Mouse (Mus musculus): ENCODE results near the gene Kat7. TPM values are rescaled to one million over a fixed set of nuclear protein-coding genes. Genes with fewer than 3 reads are reported as not detected.

Gene Kat7
- polyA plus RNA-seq, 1 experiment from 2014 or later = 31.2 TPM

- ATAC-seq (ENCODE audit: low read depth) = no peak
- H3K36me3 ChIP-seq (ENCODE audit: control insufficient read depth, insufficient read depth) = peaks cover 68% of the 10 kb centered on the region
- no peak overlapping the region for H3K9ac ChIP-seq (ENCODE audit: low read depth, low read length)
- peak overlapping the region; percentile 68 for H3K27ac ChIP-seq (ENCODE audit: low read length)
- H3K27me3 ChIP-seq (ENCODE audit: control insufficient read depth, insufficient read depth, low read depth, low read length) = no peaks in the 10 kb centered on the region
- peak overlapping the region; percentile 15; the same call in 1 of the 2 replicates for H3K4me2 ChIP-seq (ENCODE audit: low read depth, low read length)
- H3K4me1 ChIP-seq (ENCODE audit: control insufficient read depth, low read depth, low read length) = peaks cover 70% of the 10 kb centered on the region
- H3K9me3 ChIP-seq (replicated peaks; ENCODE audit: control insufficient read depth, low read length) = no peaks in the 10 kb centered on the region
- H3K4me3 ChIP-seq (ENCODE audit: low read depth, low read length) = 0 out of 2 replicates have a peak overlapping the region, but pooled peaks have one; percentile 3
- 58% methylated on average over 2 of the region's 2 CpGs for WGBS (ENCODE audit: insufficient replicate concordance)
Measured at GRCm38 (mm10) chr11:95352686-95353085, 42.6 kb upstream of the Kat7 start.

GRCm38 (mm10) chr11:95350960-95351359 lies 40.9 kb upstream of the Kat7 start:
- peaks cover 61% of the 10 kb centered on the region for H3K4me1 ChIP-seq (ENCODE audit: control insufficient read depth, low read depth, low read length)
- no peak for ATAC-seq (ENCODE audit: low read depth)
- 85% methylated on average over 3 of the region's 3 CpGs for WGBS (ENCODE audit: insufficient replicate concordance)
- no peaks in the 10 kb centered on the region for H3K9me3 ChIP-seq (replicated peaks; ENCODE audit: control insufficient read depth, low read length)
- peaks cover 80% of the 10 kb centered on the region for H3K36me3 ChIP-seq (ENCODE audit: control insufficient read depth, insufficient read depth)
- no peaks in the 10 kb centered on the region for H3K27me3 ChIP-seq (ENCODE audit: control insufficient read depth, insufficient read depth, low read depth, low read length)
- H3K27ac ChIP-seq (ENCODE audit: low read length) = peak overlapping the region; percentile 23
- H3K4me2 ChIP-seq (ENCODE audit: low read depth, low read length) = no peak overlapping the region
- no peak overlapping the region for H3K4me3 ChIP-seq (ENCODE audit: low read depth, low read length)
- no peak overlapping the region for H3K9ac ChIP-seq (ENCODE audit: low read depth, low read length)

- Histone ChIP-seq H3K4me1 (ENCODE audit: control insufficient read depth, low read depth, low read length) (peaks cover 55% of the 10 kb centered on the region), H3K9ac (ENCODE audit: low read depth, low read length) (no peak overlapping the region), H3K4me3 (ENCODE audit: low read depth, low read length) (no peak overlapping the region), H3K9me3 (replicated peaks; ENCODE audit: control insufficient read depth, low read length) (no peaks in the 10 kb centered on the region), H3K36me3 (ENCODE audit: control insufficient read depth, insufficient read depth) (peaks cover 87% of the 10 kb centered on the region), H3K27ac (ENCODE audit: low read length) (no peak overlapping the region), H3K27me3 (ENCODE audit: control insufficient read depth, insufficient read depth, low read depth, low read length) (no peaks in the 10 kb centered on the region), H3K4me2 (ENCODE audit: low read depth, low read length) (no peak overlapping the region)
- ATAC-seq (ENCODE audit: low read depth) = no peak
- 70% methylated on average over 6 of the region's 6 CpGs for WGBS (ENCODE audit: insufficient replicate concordance)
Measured at GRCm38 (mm10) chr11:95350289-95350688, 40.2 kb upstream of the Kat7 start.

GRCm38 (mm10) chr11:95344181-95344580 lies 34.1 kb upstream of the Kat7 start:
- Histone ChIP-seq H3K9ac (ENCODE audit: low read depth, low read length) (peak overlapping the region; percentile 3; the same call in 1 of the 2 replicates), H3K4me3 (ENCODE audit: low read depth, low read length) (no peak overlapping the region), H3K27ac (ENCODE audit: low read length) (no peak overlapping the region), H3K9me3 (replicated peaks; ENCODE audit: control insufficient read depth, low read length) (no peaks in the 10 kb centered on the region), H3K4me1 (ENCODE audit: control insufficient read depth, low read depth, low read length) (peaks cover 49% of the 10 kb centered on the region), H3K27me3 (ENCODE audit: control insufficient read depth, insufficient read depth, low read depth, low read length) (no peaks in the 10 kb centered on the region), H3K36me3 (ENCODE audit: control insufficient read depth, insufficient read depth) (peaks cover 55% of the 10 kb centered on the region), H3K4me2 (ENCODE audit: low read depth, low read length) (peak overlapping the region; percentile 1)
- 83% methylated on average over 2 of the region's 2 CpGs for WGBS (ENCODE audit: insufficient replicate concordance)
- no peak for ATAC-seq (ENCODE audit: low read depth)

- peak overlapping the region; percentile 99 for H3K27ac ChIP-seq (ENCODE audit: low read length)
- peak overlapping the region; percentile 96 for H3K9ac ChIP-seq (ENCODE audit: low read depth, low read length)
- ATAC-seq (ENCODE audit: low read depth) = no peak
- H3K4me3 ChIP-seq (ENCODE audit: low read depth, low read length) = peak overlapping the region; percentile 94
- H3K36me3 ChIP-seq (ENCODE audit: control insufficient read depth, insufficient read depth) = peaks cover 45% of the 10 kb centered on the region
- WGBS (ENCODE audit: insufficient replicate concordance) = 63% methylated on average over 4 of the region's 4 CpGs
- H3K9me3 ChIP-seq (replicated peaks; ENCODE audit: control insufficient read depth, low read length) = no peaks in the 10 kb centered on the region
- peak overlapping the region; percentile 73 for H3K4me2 ChIP-seq (ENCODE audit: low read depth, low read length)
- no peaks in the 10 kb centered on the region for H3K27me3 ChIP-seq (ENCODE audit: control insufficient read depth, insufficient read depth, low read depth, low read length)
- H3K4me1 ChIP-seq (ENCODE audit: control insufficient read depth, low read depth, low read length) = peaks cover 44% of the 10 kb centered on the region
Measured at GRCm38 (mm10) chr11:95343180-95343579, 33.1 kb upstream of the Kat7 start.

- peak overlapping the region; percentile 96 for H3K9ac ChIP-seq (ENCODE audit: low read depth, low read length)
- 34% methylated on average over 5 of the region's 5 CpGs for WGBS (ENCODE audit: insufficient replicate concordance)
- H3K9me3 ChIP-seq (replicated peaks; ENCODE audit: control insufficient read depth, low read length) = no peaks in the 10 kb centered on the region
- no peak for ATAC-seq (ENCODE audit: low read depth)
- peaks cover 45% of the 10 kb centered on the region for H3K4me1 ChIP-seq (ENCODE audit: control insufficient read depth, low read depth, low read length)
- peak overlapping the region; percentile 99 for H3K27ac ChIP-seq (ENCODE audit: low read length)
- peaks cover 20% of the 10 kb centered on the region for H3K36me3 ChIP-seq (ENCODE audit: control insufficient read depth, insufficient read depth)
- peak overlapping the region; percentile 94 for H3K4me3 ChIP-seq (ENCODE audit: low read depth, low read length)
- peak overlapping the region; percentile 73 for H3K4me2 ChIP-seq (ENCODE audit: low read depth, low read length)
- no peaks in the 10 kb centered on the region for H3K27me3 ChIP-seq (ENCODE audit: control insufficient read depth, insufficient read depth, low read depth, low read length)
Measured at GRCm38 (mm10) chr11:95340664-95341063, 30.6 kb upstream of the Kat7 start.

GRCm38 (mm10) chr11:95340259-95340658 lies 30.2 kb upstream of the Kat7 start:
- Histone ChIP-seq H3K4me1 (ENCODE audit: control insufficient read depth, low read depth, low read length) (peaks cover 48% of the 10 kb centered on the region), H3K27ac (ENCODE audit: low read length) (peak overlapping the region; percentile 99), H3K9ac (ENCODE audit: low read depth, low read length) (peak overlapping the region; percentile 96), H3K27me3 (ENCODE audit: control insufficient read depth, insufficient read depth, low read depth, low read length) (no peaks in the 10 kb centered on the region), H3K9me3 (replicated peaks; ENCODE audit: control insufficient read depth, low read length) (no peaks in the 10 kb centered on the region), H3K36me3 (ENCODE audit: control insufficient read depth, insufficient read depth) (peaks cover 16% of the 10 kb centered on the region), H3K4me2 (ENCODE audit: low read depth, low read length) (peak overlapping the region; percentile 73), H3K4me3 (ENCODE audit: low read depth, low read length) (peak overlapping the region; percentile 94)
- ATAC-seq (ENCODE audit: low read depth) = no peak
- WGBS (ENCODE audit: insufficient replicate concordance) = 37% methylated on average over 1 of the region's 1 CpGs

- peak overlapping the region; percentile 94 for H3K4me3 ChIP-seq (ENCODE audit: low read depth, low read length)
- peak overlapping the region; percentile 99 for H3K27ac ChIP-seq (ENCODE audit: low read length)
- peak overlapping the region; percentile 96 for H3K9ac ChIP-seq (ENCODE audit: low read depth, low read length)
- H3K4me2 ChIP-seq (ENCODE audit: low read depth, low read length) = peak overlapping the region; percentile 73
- WGBS (ENCODE audit: insufficient replicate concordance) = 13% methylated on average over 14 of the region's 14 CpGs
- peak; percentile 70 for ATAC-seq (ENCODE audit: low read depth)
- H3K9me3 ChIP-seq (replicated peaks; ENCODE audit: control insufficient read depth, low read length) = no peaks in the 10 kb centered on the region
- peaks cover 13% of the 10 kb centered on the region for H3K36me3 ChIP-seq (ENCODE audit: control insufficient read depth, insufficient read depth)
- no peaks in the 10 kb centered on the region for H3K27me3 ChIP-seq (ENCODE audit: control insufficient read depth, insufficient read depth, low read depth, low read length)
- peaks cover 48% of the 10 kb centered on the region for H3K4me1 ChIP-seq (ENCODE audit: control insufficient read depth, low read depth, low read length)
Measured at GRCm38 (mm10) chr11:95339471-95340021, 29.5 kb upstream of the Kat7 start.

- WGBS (ENCODE audit: insufficient replicate concordance) = 7% methylated on average over 9 of the region's 9 CpGs
- peaks cover 9% of the 10 kb centered on the region for H3K36me3 ChIP-seq (ENCODE audit: control insufficient read depth, insufficient read depth)
- peak overlapping the region; percentile 73 for H3K4me2 ChIP-seq (ENCODE audit: low read depth, low read length)
- H3K9me3 ChIP-seq (replicated peaks; ENCODE audit: control insufficient read depth, low read length) = no peaks in the 10 kb centered on the region
- H3K4me3 ChIP-seq (ENCODE audit: low read depth, low read length) = peak overlapping the region; percentile 94
- no peak for ATAC-seq (ENCODE audit: low read depth)
- H3K27me3 ChIP-seq (ENCODE audit: control insufficient read depth, insufficient read depth, low read depth, low read length) = no peaks in the 10 kb centered on the region
- peak overlapping the region; percentile 99 for H3K27ac ChIP-seq (ENCODE audit: low read length)
- peaks cover 47% of the 10 kb centered on the region for H3K4me1 ChIP-seq (ENCODE audit: control insufficient read depth, low read depth, low read length)
- peak overlapping the region; percentile 96 for H3K9ac ChIP-seq (ENCODE audit: low read depth, low read length)
Measured at GRCm38 (mm10) chr11:95337846-95338342, 27.8 kb upstream of the Kat7 start.
